Mouse (Mus musculus) adrenal gland, adult 2 months (tissue): ENCODE measurements at regions not wholly inside any gene's neighbourhood (a gene's known extent, or its start where the extent isn't known, plus 50 kb on each side); places are given as distances from the start of the nearest gene placed in this dataset.
"Not testable (repeated sequence)": the region's sequence is repeated elsewhere in the genome, so short reads cannot be mapped to it uniquely, and the experiment has no call there.

Source experiments
- DNase-seq: peaks from one replicate; pipeline ENCODE4 v3.0.0; 2021

GRCm38 (mm10) chr14:9492228-9492627, 826.2 kb upstream of the 4930452B06Rik start:
- DNase-seq: no peak

- no peak for DNase-seq
These were observed 822.5 kb upstream of the 4930452B06Rik start for GRCm38 (mm10) chr14:9488585-9488984.

GRCm38 (mm10) chr14:9478981-9479380, 812.9 kb upstream of the 4930452B06Rik start:
- DNase-seq: no peak

GRCm38 (mm10) chr14:9475169-9475568, 809.1 kb upstream of the 4930452B06Rik start:
- DNase-seq: peak; percentile 51

GRCm38 (mm10) chr14:9469686-9470085, 803.6 kb upstream of the 4930452B06Rik start:
- DNase-seq: no peak

- no peak for DNase-seq
These were observed 802.6 kb upstream of the 4930452B06Rik start for GRCm38 (mm10) chr14:9468654-9469053.

GRCm38 (mm10) chr14:9467690-9468458, 801.8 kb upstream of the 4930452B06Rik start:
- no peak for DNase-seq

- DNase-seq: no peak
These were observed 794.0 kb upstream of the 4930452B06Rik start for GRCm38 (mm10) chr14:9460006-9460405.

- no peak for DNase-seq
These were observed 792.8 kb upstream of the 4930452B06Rik start for GRCm38 (mm10) chr14:9458856-9459255.

- no peak for DNase-seq
These were observed 791.9 kb upstream of the 4930452B06Rik start for GRCm38 (mm10) chr14:9457801-9458495.

GRCm38 (mm10) chr14:9455986-9456385, 789.9 kb upstream of the 4930452B06Rik start:
- peak; percentile 36 for DNase-seq

- DNase-seq: peak; percentile 71
These were observed 783.9 kb upstream of the 4930452B06Rik start for GRCm38 (mm10) chr14:9449942-9450341.

GRCm38 (mm10) chr14:9437896-9438295, 771.9 kb upstream of the 4930452B06Rik start:
- DNase-seq: no peak

- DNase-seq: peak; percentile 66
These were observed 769.1 kb upstream of the 4930452B06Rik start for GRCm38 (mm10) chr14:9435136-9435535.

GRCm38 (mm10) chr14:9433081-9433590, 767.1 kb upstream of the 4930452B06Rik start:
- peak; percentile 11 for DNase-seq

- DNase-seq: no peak
These were observed 765.8 kb upstream of the 4930452B06Rik start for GRCm38 (mm10) chr14:9431798-9432197.

GRCm38 (mm10) chr14:9411822-9412403, 745.9 kb upstream of the 4930452B06Rik start:
- DNase-seq: no peak

GRCm38 (mm10) chr14:9403688-9404087, 737.6 kb upstream of the 4930452B06Rik start:
- DNase-seq: no peak

- DNase-seq: no peak
These were observed 734.8 kb upstream of the 4930452B06Rik start for GRCm38 (mm10) chr14:9400861-9401260.

- peak; percentile 73 for DNase-seq
These were observed 727.3 kb upstream of the 4930452B06Rik start for GRCm38 (mm10) chr14:9393271-9393771.

- DNase-seq: not testable (repeated sequence)
These were observed 724.0 kb upstream of the 4930452B06Rik start for GRCm38 (mm10) chr14:9389878-9390536.

GRCm38 (mm10) chr14:9389180-9389579, 723.1 kb upstream of the 4930452B06Rik start:
- no peak for DNase-seq
